Mouse (Mus musculus): ENCODE data around the gene Dab1. TPM values are rescaled to one million over a fixed set of nuclear protein-coding genes. Genes with fewer than 3 reads are reported as not detected.

The Dab1 gene
- polyA plus RNA-seq, 1 experiment = not detected

GRCm38 (mm10) chr4:104326221-104326620 is 707.1 kb downstream of the Dab1 start:
- H3K36me3 ChIP-seq (ENCODE audit: control insufficient read depth, insufficient read depth) = no peaks in the 10 kb centered on the region
- no peak overlapping the region for H3ac ChIP-seq (ENCODE audit: control insufficient read depth, insufficient read length, low read depth)
- TF ChIP-seq USF1 (IDR thresholded peaks at IDR 0.05; ENCODE audit: low read depth) (no peak), MYOD1 (IDR thresholded peaks at IDR 0.05; ENCODE audit: control insufficient read depth, insufficient read length, low read depth) (no peak), MAX (IDR thresholded peaks at IDR 0.05) (no peak), FOSL1 (IDR thresholded peaks at IDR 0.05; ENCODE audit: insufficient read depth, low read length, poor library complexity, severe bottlenecking) (no peak), CTCF (IDR thresholded peaks at IDR 0.05; ENCODE audit: control insufficient read depth, insufficient read depth, insufficient read length) (no peak), MYOG (IDR thresholded peaks at IDR 0.05; ENCODE audit: control insufficient read depth, extremely low read depth, insufficient read length) (no peak), CEBPB (IDR thresholded peaks at IDR 0.05; ENCODE audit: low read depth) (no peak)
- H3K27me3 ChIP-seq (ENCODE audit: control insufficient read depth, insufficient read depth, insufficient read length) = no peaks in the 10 kb centered on the region
- H3K4me3 ChIP-seq (ENCODE audit: insufficient read depth, poor library complexity, severe bottlenecking) = no peak overlapping the region
- H3K79me3 ChIP-seq (ENCODE audit: low read depth) = no peaks in the 10 kb centered on the region
- no peaks in the 10 kb centered on the region for H3K79me2 ChIP-seq (ENCODE audit: control insufficient read depth, insufficient read depth)

GRCm38 (mm10) chr4:104331896-104332295 is 712.7 kb downstream of the Dab1 start:
- Histone ChIP-seq H3K79me2 (ENCODE audit: control insufficient read depth, insufficient read depth) (no peaks in the 10 kb centered on the region), H3K27me3 (ENCODE audit: control insufficient read depth, insufficient read depth, insufficient read length) (no peaks in the 10 kb centered on the region), H3K79me3 (ENCODE audit: low read depth) (no peaks in the 10 kb centered on the region), H3K36me3 (ENCODE audit: control insufficient read depth, insufficient read depth) (no peaks in the 10 kb centered on the region), H3ac (ENCODE audit: control insufficient read depth, insufficient read length, low read depth) (no peak overlapping the region), H3K4me3 (ENCODE audit: insufficient read depth, poor library complexity, severe bottlenecking) (no peak overlapping the region)
- TF ChIP-seq FOSL1 (IDR thresholded peaks at IDR 0.05; ENCODE audit: insufficient read depth, low read length, poor library complexity, severe bottlenecking) (no peak), MAX (IDR thresholded peaks at IDR 0.05) (no peak), MYOD1 (IDR thresholded peaks at IDR 0.05; ENCODE audit: control insufficient read depth, insufficient read length, low read depth) (no peak), MYOG (IDR thresholded peaks at IDR 0.05; ENCODE audit: control insufficient read depth, extremely low read depth, insufficient read length) (no peak), USF1 (IDR thresholded peaks at IDR 0.05; ENCODE audit: low read depth) (no peak), CTCF (IDR thresholded peaks at IDR 0.05; ENCODE audit: control insufficient read depth, insufficient read depth, insufficient read length) (no peak), CEBPB (IDR thresholded peaks at IDR 0.05; ENCODE audit: low read depth) (no peak)

DNA sequence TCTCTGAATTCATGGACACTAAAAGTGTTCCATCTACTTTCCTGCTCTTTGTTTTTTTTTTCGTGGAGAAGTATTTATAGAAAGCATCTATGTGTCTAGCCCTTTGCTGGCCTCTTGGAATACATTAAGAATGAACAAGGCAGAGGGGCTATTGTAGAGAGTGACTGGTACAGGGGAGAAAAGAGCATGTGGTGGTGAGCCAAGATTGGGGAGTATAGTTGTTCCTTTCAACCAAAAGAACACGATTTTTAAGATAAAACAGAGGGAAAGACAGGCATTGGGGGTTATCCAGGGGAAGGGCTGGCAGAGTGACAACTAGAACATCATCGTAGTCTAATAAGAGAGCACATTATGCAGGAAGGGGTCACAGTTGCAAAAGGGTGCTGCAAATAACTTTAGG is 713.2 kb downstream of the Dab1 start:
- Histone ChIP-seq H3K36me3 (ENCODE audit: control insufficient read depth, insufficient read depth) (no peaks in the 10 kb centered on the region), H3ac (ENCODE audit: control insufficient read depth, insufficient read length, low read depth) (no peak overlapping the region), H3K79me2 (ENCODE audit: control insufficient read depth, insufficient read depth) (no peaks in the 10 kb centered on the region), H3K4me3 (ENCODE audit: insufficient read depth, poor library complexity, severe bottlenecking) (no peak overlapping the region), H3K79me3 (ENCODE audit: low read depth) (no peaks in the 10 kb centered on the region), H3K27me3 (ENCODE audit: control insufficient read depth, insufficient read depth, insufficient read length) (no peaks in the 10 kb centered on the region)
- TF ChIP-seq MYOD1 (IDR thresholded peaks at IDR 0.05; ENCODE audit: control insufficient read depth, insufficient read length, low read depth) (no peak), FOSL1 (IDR thresholded peaks at IDR 0.05; ENCODE audit: insufficient read depth, low read length, poor library complexity, severe bottlenecking) (no peak), CTCF (IDR thresholded peaks at IDR 0.05; ENCODE audit: control insufficient read depth, insufficient read depth, insufficient read length) (no peak), MAX (IDR thresholded peaks at IDR 0.05) (no peak), MYOG (IDR thresholded peaks at IDR 0.05; ENCODE audit: control insufficient read depth, extremely low read depth, insufficient read length) (no peak), USF1 (IDR thresholded peaks at IDR 0.05; ENCODE audit: low read depth) (no peak), CEBPB (IDR thresholded peaks at IDR 0.05; ENCODE audit: low read depth) (no peak)

DNA sequence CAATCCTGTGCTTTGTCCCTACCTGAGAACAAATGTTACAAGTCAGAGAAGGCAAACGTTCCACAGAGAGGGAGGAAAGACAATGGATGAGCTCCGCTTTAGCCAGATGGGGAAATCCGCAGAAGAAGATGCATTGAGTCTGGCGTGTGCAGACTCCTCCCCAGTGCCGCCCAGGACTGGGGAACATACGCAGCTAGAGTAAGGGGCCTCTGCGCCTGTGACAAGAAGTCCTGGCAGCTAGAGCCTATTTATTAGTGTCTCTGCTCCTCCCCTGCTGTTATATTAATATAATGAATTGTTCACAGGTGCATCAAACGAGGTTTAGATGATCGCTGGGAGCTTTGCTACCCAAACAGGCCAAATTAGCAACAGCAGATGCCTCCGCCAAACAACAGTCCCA is 718.1 kb downstream of the Dab1 start:
- H3K27me3 ChIP-seq (ENCODE audit: control insufficient read depth, insufficient read depth, insufficient read length) = no peaks in the 10 kb centered on the region
- H3K79me2 ChIP-seq (ENCODE audit: control insufficient read depth, insufficient read depth) = no peaks in the 10 kb centered on the region
- H3K79me3 ChIP-seq (ENCODE audit: low read depth) = no peaks in the 10 kb centered on the region
- H3K4me3 ChIP-seq (ENCODE audit: insufficient read depth, poor library complexity, severe bottlenecking) = no peak overlapping the region
- TF ChIP-seq MYOD1 (IDR thresholded peaks at IDR 0.05; ENCODE audit: control insufficient read depth, insufficient read length, low read depth) = no peak
- TF ChIP-seq CEBPB (IDR thresholded peaks at IDR 0.05; ENCODE audit: low read depth) = no peak
- TF ChIP-seq CTCF (IDR thresholded peaks at IDR 0.05; ENCODE audit: control insufficient read depth, insufficient read depth, insufficient read length) = no peak
- TF ChIP-seq USF1 (IDR thresholded peaks at IDR 0.05; ENCODE audit: low read depth) = no peak
- no peak for TF ChIP-seq MYOG (IDR thresholded peaks at IDR 0.05; ENCODE audit: control insufficient read depth, extremely low read depth, insufficient read length)
- no peak for TF ChIP-seq MAX (IDR thresholded peaks at IDR 0.05)
- no peak for TF ChIP-seq FOSL1 (IDR thresholded peaks at IDR 0.05; ENCODE audit: insufficient read depth, low read length, poor library complexity, severe bottlenecking)
- H3K36me3 ChIP-seq (ENCODE audit: control insufficient read depth, insufficient read depth) = no peaks in the 10 kb centered on the region
- H3ac ChIP-seq (ENCODE audit: control insufficient read depth, insufficient read length, low read depth) = no peak overlapping the region

DNA sequence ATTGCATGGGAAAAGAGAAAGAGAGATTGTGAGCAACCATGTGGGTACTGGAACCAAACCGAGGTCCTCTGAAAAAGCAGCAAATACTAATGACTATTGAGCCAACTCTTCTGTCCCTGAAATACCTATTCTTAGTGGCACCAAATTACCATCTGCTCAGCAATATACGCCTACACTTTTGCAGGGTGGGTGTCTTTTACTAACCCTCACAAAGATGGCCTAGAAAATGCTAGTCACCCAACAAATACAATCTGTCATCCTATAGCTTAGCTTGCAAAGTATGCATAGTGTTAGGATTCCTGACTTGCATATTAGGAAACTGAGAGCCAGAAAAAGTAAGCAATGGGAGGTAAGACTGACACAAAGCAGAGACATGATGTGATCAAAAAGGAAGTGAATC is 719.2 kb downstream of the Dab1 start:
- TF ChIP-seq FOSL1 (IDR thresholded peaks at IDR 0.05; ENCODE audit: insufficient read depth, low read length, poor library complexity, severe bottlenecking) = no peak
- TF ChIP-seq USF1 (IDR thresholded peaks at IDR 0.05; ENCODE audit: low read depth) = no peak
- no peak for TF ChIP-seq MYOD1 (IDR thresholded peaks at IDR 0.05; ENCODE audit: control insufficient read depth, insufficient read length, low read depth)
- TF ChIP-seq MYOG (IDR thresholded peaks at IDR 0.05; ENCODE audit: control insufficient read depth, extremely low read depth, insufficient read length) = no peak
- no peak for TF ChIP-seq CTCF (IDR thresholded peaks at IDR 0.05; ENCODE audit: control insufficient read depth, insufficient read depth, insufficient read length)
- TF ChIP-seq CEBPB (IDR thresholded peaks at IDR 0.05; ENCODE audit: low read depth) = no peak
- TF ChIP-seq MAX (IDR thresholded peaks at IDR 0.05) = no peak
- H3K27me3 ChIP-seq (ENCODE audit: control insufficient read depth, insufficient read depth, insufficient read length) = no peaks in the 10 kb centered on the region
- H3K4me3 ChIP-seq (ENCODE audit: insufficient read depth, poor library complexity, severe bottlenecking) = no peak overlapping the region
- H3K79me2 ChIP-seq (ENCODE audit: control insufficient read depth, insufficient read depth) = no peaks in the 10 kb centered on the region
- H3K36me3 ChIP-seq (ENCODE audit: control insufficient read depth, insufficient read depth) = no peaks in the 10 kb centered on the region
- no peak overlapping the region for H3ac ChIP-seq (ENCODE audit: control insufficient read depth, insufficient read length, low read depth)
- no peaks in the 10 kb centered on the region for H3K79me3 ChIP-seq (ENCODE audit: low read depth)

DNA sequence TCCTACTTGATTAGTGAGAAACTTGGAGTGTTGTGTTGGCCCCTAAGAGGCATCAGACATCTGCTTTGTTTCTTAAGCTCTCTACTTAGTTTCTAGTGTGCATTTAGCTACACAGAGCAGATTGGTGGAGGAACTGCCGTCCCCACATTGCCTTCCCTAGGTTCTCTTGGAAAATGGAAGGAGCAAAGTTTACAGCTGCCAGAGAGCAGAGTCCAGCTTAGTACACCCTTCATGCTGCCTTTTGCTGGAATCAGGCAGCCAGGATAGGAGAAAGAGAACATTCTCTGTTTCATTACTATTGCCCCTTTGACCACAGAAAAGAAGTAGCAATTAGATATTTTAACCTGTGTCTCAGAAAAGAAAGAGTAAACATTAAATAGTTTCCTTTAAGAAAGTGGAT is 742.2 kb downstream of the Dab1 start:
- no peak overlapping the region for H3ac ChIP-seq (ENCODE audit: control insufficient read depth, insufficient read length, low read depth)
- H3K36me3 ChIP-seq (ENCODE audit: control insufficient read depth, insufficient read depth) = no peaks in the 10 kb centered on the region
- H3K79me3 ChIP-seq (ENCODE audit: low read depth) = no peaks in the 10 kb centered on the region
- H3K27me3 ChIP-seq (ENCODE audit: control insufficient read depth, insufficient read depth, insufficient read length) = no peaks in the 10 kb centered on the region
- H3K79me2 ChIP-seq (ENCODE audit: control insufficient read depth, insufficient read depth) = no peaks in the 10 kb centered on the region
- TF ChIP-seq MAX (IDR thresholded peaks at IDR 0.05) = no peak
- no peak for TF ChIP-seq USF1 (IDR thresholded peaks at IDR 0.05; ENCODE audit: low read depth)
- no peak for TF ChIP-seq CTCF (IDR thresholded peaks at IDR 0.05; ENCODE audit: control insufficient read depth, insufficient read depth, insufficient read length)
- no peak for TF ChIP-seq CEBPB (IDR thresholded peaks at IDR 0.05; ENCODE audit: low read depth)
- H3K4me3 ChIP-seq (ENCODE audit: insufficient read depth, poor library complexity, severe bottlenecking) = no peak overlapping the region
